Mouse (Mus musculus): Measurements from ENCODE around the gene Atp8a2. TPM values are rescaled to one million over a fixed set of nuclear protein-coding genes. Genes with fewer than 3 reads are reported as not detected.
"Not testable (repeated sequence)": the region's sequence is repeated elsewhere in the genome, so short reads cannot be mapped to it uniquely, and the experiment has no call there.

Gene Atp8a2
- polyA plus RNA-seq, 2 experiments: 0.70 to 1.7 TPM

DNA sequence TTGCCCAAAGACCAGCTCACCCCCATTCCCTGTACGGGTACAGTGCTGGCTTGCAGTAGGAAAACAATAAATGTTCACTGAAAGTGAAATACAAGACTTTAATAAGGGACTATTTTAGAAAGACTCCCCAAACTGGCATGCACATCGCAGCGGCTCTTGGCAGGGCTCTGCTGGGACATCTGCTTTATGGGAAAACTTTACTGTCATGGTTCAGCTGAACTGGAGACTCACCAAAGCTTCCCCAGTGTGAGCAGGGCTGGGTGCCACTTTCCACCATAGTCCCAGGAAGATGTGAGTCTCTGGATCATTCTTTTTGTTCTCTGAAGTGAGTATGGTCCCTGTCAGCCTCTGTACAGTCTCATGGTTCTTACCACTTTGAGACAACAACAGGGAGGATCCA, 475.6 kb downstream of the Atp8a2 start:
- no peaks in the 10 kb centered on the region for H3K9me3 ChIP-seq (ENCODE audit: control insufficient read depth, low read length)
- no peak overlapping the region for H3K4me2 ChIP-seq (replicated peaks; ENCODE audit: low read depth, low read length, severe bottlenecking)
- 0 out of 2 replicates have a peak, but pooled peaks cover 3% of the 10 kb centered on the region for H3K4me1 ChIP-seq (ENCODE audit: control insufficient read depth, insufficient read depth, low read length)
- H3K4me3 ChIP-seq (replicated peaks; ENCODE audit: low read length): no peak overlapping the region
- no peaks in the 10 kb centered on the region for H3K27me3 ChIP-seq (ENCODE audit: control insufficient read depth, insufficient read depth, low read length)
- H3K27ac ChIP-seq (replicated peaks; ENCODE audit: low read depth, low read length): no peak overlapping the region
- DNase-seq (ENCODE audit: low spot score) (no peak), ATAC-seq (ENCODE audit: low FRiP score, low read depth) (no peak)
- H3K9ac ChIP-seq (ENCODE audit: low read depth, low read length, severe bottlenecking): no peak overlapping the region
- TF ChIP-seq POLR2A (IDR thresholded peaks at IDR 0.05; ENCODE audit: borderline replicate concordance, extremely low read depth, insufficient read depth, insufficient read length): no peak
- WGBS: 60% methylated on average over 3 of the region's 3 CpGs
- H3K36me3 ChIP-seq (ENCODE audit: control insufficient read depth, insufficient read depth, low read length): no peaks in the 10 kb centered on the region

GRCm38 (mm10) chr14:59720386-59720785, 476.6 kb downstream of the Atp8a2 start:
- 56% methylated on average over 4 of the region's 4 CpGs for WGBS
- DNase-seq (ENCODE audit: low spot score) (no peak), ATAC-seq (ENCODE audit: low FRiP score, low read depth) (no peak)
- no peak for TF ChIP-seq POLR2A (IDR thresholded peaks at IDR 0.05; ENCODE audit: borderline replicate concordance, extremely low read depth, insufficient read depth, insufficient read length)
- no peak overlapping the region for H3K4me3 ChIP-seq (replicated peaks; ENCODE audit: low read length)
- H3K36me3 ChIP-seq (ENCODE audit: control insufficient read depth, insufficient read depth, low read length): no peaks in the 10 kb centered on the region
- H3K27ac ChIP-seq (replicated peaks; ENCODE audit: low read depth, low read length): no peak overlapping the region
- no peak overlapping the region for H3K4me2 ChIP-seq (replicated peaks; ENCODE audit: low read depth, low read length, severe bottlenecking)
- no peaks in the 10 kb centered on the region for H3K9me3 ChIP-seq (ENCODE audit: control insufficient read depth, low read length)
- H3K9ac ChIP-seq (ENCODE audit: low read depth, low read length, severe bottlenecking): no peak overlapping the region
- H3K4me1 ChIP-seq (ENCODE audit: control insufficient read depth, insufficient read depth, low read length): peaks cover 10% of the 10 kb centered on the region
- H3K27me3 ChIP-seq (ENCODE audit: control insufficient read depth, insufficient read depth, low read length): no peaks in the 10 kb centered on the region

GRCm38 (mm10) chr14:59716443-59717085, 480.4 kb downstream of the Atp8a2 start:
- not testable (repeated sequence) for H3K4me3 ChIP-seq (replicated peaks; ENCODE audit: low read length); H3K9ac ChIP-seq (ENCODE audit: low read depth, low read length, severe bottlenecking); H3K9me3 ChIP-seq (ENCODE audit: control insufficient read depth, low read length); H3K27me3 ChIP-seq (ENCODE audit: control insufficient read depth, insufficient read depth, low read length); DNase-seq (ENCODE audit: low spot score); ATAC-seq (ENCODE audit: low FRiP score, low read depth); H3K4me2 ChIP-seq (replicated peaks; ENCODE audit: low read depth, low read length, severe bottlenecking); H3K36me3 ChIP-seq (ENCODE audit: control insufficient read depth, insufficient read depth, low read length); H3K27ac ChIP-seq (replicated peaks; ENCODE audit: low read depth, low read length)
- peaks cover 16% of the 10 kb centered on the region for H3K4me1 ChIP-seq (ENCODE audit: control insufficient read depth, insufficient read depth, low read length)
- 79% methylated on average over 3 of the region's 3 CpGs for WGBS

GRCm38 (mm10) chr14:59715695-59716442, 481.1 kb downstream of the Atp8a2 start:
- WGBS: 33% methylated on average over 13 of the region's 13 CpGs
- no peaks in the 10 kb centered on the region for H3K9me3 ChIP-seq (ENCODE audit: control insufficient read depth, low read length)
- H3K4me1 ChIP-seq (ENCODE audit: control insufficient read depth, insufficient read depth, low read length): peaks cover 18% of the 10 kb centered on the region
- H3K27ac ChIP-seq (replicated peaks; ENCODE audit: low read depth, low read length): no peak overlapping the region; the same call in 1 of the 2 replicates
- H3K27me3 ChIP-seq (ENCODE audit: control insufficient read depth, insufficient read depth, low read length): no peaks in the 10 kb centered on the region
- no peak for ATAC-seq (ENCODE audit: low FRiP score, low read depth)
- no peak overlapping the region for H3K4me3 ChIP-seq (replicated peaks; ENCODE audit: low read length)
- DNase-seq (ENCODE audit: low spot score): no peak
- H3K4me2 ChIP-seq (replicated peaks; ENCODE audit: low read depth, low read length, severe bottlenecking): 0 out of 2 replicates have a peak overlapping the region, but pooled peaks have one; percentile 0
- H3K36me3 ChIP-seq (ENCODE audit: control insufficient read depth, insufficient read depth, low read length): no peaks in the 10 kb centered on the region
- H3K9ac ChIP-seq (ENCODE audit: low read depth, low read length, severe bottlenecking): no peak overlapping the region
- no peak for TF ChIP-seq POLR2A (IDR thresholded peaks at IDR 0.05; ENCODE audit: borderline replicate concordance, extremely low read depth, insufficient read depth, insufficient read length)

DNA sequence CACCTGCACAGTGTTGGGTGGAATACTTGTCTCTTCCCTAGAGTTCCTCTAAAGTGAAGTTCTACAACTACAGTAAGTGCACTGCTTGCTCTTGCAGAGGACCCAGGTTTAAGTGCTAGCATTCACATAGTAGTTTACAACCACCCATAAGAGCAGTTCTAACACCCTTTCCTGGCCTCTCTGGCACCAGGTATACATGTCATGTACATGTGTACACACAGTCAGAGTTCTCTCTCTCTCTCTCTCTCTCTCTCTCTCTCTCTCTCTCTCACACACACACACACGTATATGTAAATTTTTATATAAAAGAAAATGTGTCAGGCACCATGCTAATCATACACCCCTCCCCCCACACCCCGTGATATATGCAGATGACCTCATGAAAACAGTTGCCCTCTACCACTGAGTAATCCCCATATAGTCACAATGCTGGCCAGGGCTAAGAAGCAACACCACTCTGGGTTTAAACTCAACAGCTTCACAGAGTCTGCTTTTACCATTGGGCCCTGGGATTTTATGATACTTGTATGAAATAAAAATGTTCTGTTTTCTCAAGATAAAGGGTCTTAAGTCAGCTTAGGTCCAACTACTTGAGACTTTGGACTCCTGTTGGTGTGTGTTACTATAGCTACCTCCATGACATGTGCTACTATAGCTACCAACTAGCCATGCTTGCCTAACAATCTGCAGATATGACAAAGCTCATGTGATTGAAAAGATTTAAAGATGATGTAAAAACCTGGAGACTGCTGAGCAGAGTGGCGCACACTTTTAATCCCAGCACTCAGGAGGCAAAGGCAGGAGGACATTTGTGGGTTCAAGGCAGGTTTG, 487.3 kb downstream of the Atp8a2 start:
- no peaks in the 10 kb centered on the region for H3K36me3 ChIP-seq (ENCODE audit: control insufficient read depth, insufficient read depth, low read length)
- no peak for TF ChIP-seq POLR2A (IDR thresholded peaks at IDR 0.05; ENCODE audit: borderline replicate concordance, extremely low read depth, insufficient read depth, insufficient read length)
- no peak overlapping the region for H3K9ac ChIP-seq (ENCODE audit: low read depth, low read length, severe bottlenecking)
- no peak for DNase-seq (ENCODE audit: low spot score)
- WGBS: 74% methylated on average over 3 of the region's 3 CpGs
- ATAC-seq (ENCODE audit: low FRiP score, low read depth): no peak
- H3K27me3 ChIP-seq (ENCODE audit: control insufficient read depth, insufficient read depth, low read length): no peaks in the 10 kb centered on the region
- no peaks in the 10 kb centered on the region for H3K9me3 ChIP-seq (ENCODE audit: control insufficient read depth, low read length)
- H3K4me1 ChIP-seq (ENCODE audit: control insufficient read depth, insufficient read depth, low read length): peaks cover 14% of the 10 kb centered on the region
- H3K4me3 ChIP-seq (replicated peaks; ENCODE audit: low read length): no peak overlapping the region
- H3K27ac ChIP-seq (replicated peaks; ENCODE audit: low read depth, low read length): no peak overlapping the region
- no peak overlapping the region for H3K4me2 ChIP-seq (replicated peaks; ENCODE audit: low read depth, low read length, severe bottlenecking)
